ENCODE assay signal across 9 mouse cellular contexts in the genomic region with DNA sequence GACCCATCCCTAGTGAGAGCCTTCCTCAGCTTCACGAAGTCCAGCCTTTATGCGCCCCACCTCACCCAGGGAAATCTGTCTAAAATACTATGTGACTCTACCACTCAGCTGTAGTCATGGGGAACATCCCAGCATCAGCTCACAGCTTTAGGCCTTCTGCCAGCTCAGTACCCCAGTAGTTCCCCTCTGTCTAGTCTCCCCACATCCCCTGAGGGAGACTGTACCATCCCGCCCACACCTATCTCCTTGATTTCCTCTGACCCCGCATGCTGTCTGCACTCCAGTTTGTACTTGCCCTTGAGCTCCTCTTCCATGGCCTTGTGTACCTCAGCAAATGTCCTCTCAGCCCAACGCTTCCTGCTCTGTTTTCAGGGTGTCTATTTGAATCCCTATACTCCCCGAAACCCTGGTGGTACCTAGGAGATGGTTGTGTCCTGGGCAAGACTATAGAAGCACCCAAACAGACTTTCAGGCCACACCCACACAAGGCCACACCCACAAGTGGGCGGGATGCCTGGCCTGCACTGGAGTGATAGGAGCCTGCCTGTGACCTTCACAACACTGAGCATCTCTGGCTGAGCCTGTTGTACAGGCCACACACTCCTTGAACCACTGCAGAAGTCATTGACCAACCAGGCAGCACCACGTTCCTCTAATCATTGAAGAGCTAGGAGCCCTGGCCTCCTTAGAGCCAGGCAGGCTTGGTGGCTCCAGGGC. TPM values are rescaled to one million over a fixed set of nuclear protein-coding genes. Genes with fewer than 3 reads are reported as not detected.
DNase-seq lines count a peak whose midpoint lies in the region; ATAC-seq and TF ChIP-seq lines count a peak whose summit lies in the region.
"Had no signal": no experiment of that assay in that cellular context is flagged by ENCODE, and none has a peak within 500 bp of the region (broad histone marks: within the 10 kb centered on the region; RNA-seq: fewer than 3 reads in every experiment).

No protein-coding gene starts in this region.

- H3K4me3 ChIP-seq in kidney, adult 2 months (ENCODE audit: insufficient read depth, low read depth, low read length): no peak overlapping the region
- H3K4me3 ChIP-seq in kidney, embryonic 16.5 days (ENCODE audit: low read length): no peak overlapping the region

- intact Hi-C loops in left cerebral cortex, postnatal 25 days (cut with DNase I): no loop called here

- 81% methylated on average over 8 of the region's 8 CpGs for WGBS in kidney, adult 2 months
- WGBS in kidney, embryonic 16.5 days: 70% methylated on average over 8 of the region's 8 CpGs

- no peak overlapping the region for H3K27ac ChIP-seq in kidney, adult 2 months (ENCODE audit: insufficient read depth, low read depth, low read length)
- H3K27ac ChIP-seq in kidney, embryonic 16.5 days (ENCODE audit: low read length): no peak overlapping the region

- ATAC-seq in kidney, embryonic 16.5 days (ENCODE audit: low FRiP score, low TSS enrichment): no peak
- peak; percentile 29; the same call in 1 of the 2 replicates for ATAC-seq in granulocyte monocyte progenitor cell, adult 5-6 weeks (replicated peaks; ENCODE audit: poor library complexity, severe bottlenecking)
- ATAC-seq in megakaryocyte-erythroid progenitor cell, adult 5-6 weeks (replicated peaks; ENCODE audit: low FRiP score, low TSS enrichment, poor library complexity, severe bottlenecking): peak; percentile 96

- no peaks in the 10 kb centered on the region for H3K36me3 ChIP-seq in kidney, adult 2 months (ENCODE audit: control insufficient read depth, insufficient read depth, low read length)
- 0 out of 2 replicates have a peak, but pooled peaks cover 4% of the 10 kb centered on the region for H3K36me3 ChIP-seq in kidney, embryonic 16.5 days (ENCODE audit: insufficient read depth, low read length)

- no peaks in the 10 kb centered on the region for H3K4me1 ChIP-seq in kidney, adult 2 months (ENCODE audit: control insufficient read depth, insufficient read depth, low read length)
- no peaks in the 10 kb centered on the region for H3K4me1 ChIP-seq in kidney, embryonic 16.5 days (ENCODE audit: insufficient read depth, low read length)

- no peaks in the 10 kb centered on the region for H3K9me3 ChIP-seq in kidney, embryonic 16.5 days (ENCODE audit: low read length)

- TF ChIP-seq POLR2A in kidney, adult 2 months (IDR thresholded peaks at IDR 0.05; ENCODE audit: low read depth, low read length): no peak

- no peak for TF ChIP-seq CTCF in kidney, adult 2 months (conservative IDR thresholded peaks at IDR 0.05; ENCODE audit: insufficient read depth, insufficient read length, low read depth, low read length)

- no peak overlapping the region for H3K4me2 ChIP-seq in kidney, embryonic 16.5 days (replicated peaks; ENCODE audit: low read depth, low read length)

- DNase-seq in kidney, adult 2 months: peak; percentile 25
- peak; percentile 43 for DNase-seq in WW6 (ENCODE audit: low read depth, low spot score)
- no peak for DNase-seq in left cerebral cortex, postnatal 25 days (ENCODE audit: low spot score in 2 of 2)
- DNase-seq in frontal cortex, postnatal 36 days (ENCODE audit: low spot score in 2 of 2): no peak
- no peak for DNase-seq in layer of hippocampus, adult 18-20 months (ENCODE audit: low spot score in 2 of 2)

- H3K9ac ChIP-seq in kidney, embryonic 16.5 days (replicated peaks; ENCODE audit: low read length): no peak overlapping the region

- no peaks in the 10 kb centered on the region for H3K27me3 ChIP-seq in kidney, adult 2 months (replicated peaks; ENCODE audit: control insufficient read depth, insufficient read depth, low read length)
- 0 out of 2 replicates have a peak, but pooled peaks cover 3% of the 10 kb centered on the region for H3K27me3 ChIP-seq in kidney, embryonic 16.5 days (ENCODE audit: insufficient read depth, low read length)

RNA-seq across cellular contexts. Expression of a gene that starts 26.4 kb away (rescaled TPM):
- 54.8 and 77.5 TPM in 2 replicates for polyA plus RNA-seq in kidney, adult 2 months (2012; rRNA removed)
- 58.6 and 65.0 TPM in 2 replicates for polyA plus RNA-seq in kidney, embryonic 16.5 days (2015; fragmentation: Nextera tagmentation; extraction: Ambion mirVana)
- not detected in 2 replicates for total RNA-seq in granulocyte monocyte progenitor cell, adult 5-6 weeks (2014; fragmentation: Nextera tagmentation)
- not detected in 2 replicates for total RNA-seq in granulocyte monocyte progenitor cell, adult 5-6 weeks (2017)
- total RNA-seq in megakaryocyte-erythroid progenitor cell, adult 5-6 weeks (2014; fragmentation: Nextera tagmentation): not detected in 2 replicates
- total RNA-seq in megakaryocyte-erythroid progenitor cell, adult 5-6 weeks (2017): not detected in 2 replicates
- total RNA-seq in left cerebral cortex, postnatal 25 days (2021): 1 to 10 TPM; 4.3 to 8.6 TPM
- 10 to 100 TPM in 1 of 2 experiments, 1 to 10 TPM in 1; 9.4 to 11.2 TPM for total RNA-seq in layer of hippocampus, adult 18-20 months (2021)

RNA-seq across cellular contexts. Expression of a gene that starts 30.4 kb away (rescaled TPM):
- polyA plus RNA-seq in kidney, adult 2 months (2012; rRNA removed): 64.7 and 89.1 TPM in 2 replicates
- polyA plus RNA-seq in kidney, embryonic 16.5 days (2015; fragmentation: Nextera tagmentation; extraction: Ambion mirVana): 1.2 and 2.6 TPM in 2 replicates
- not detected in 2 replicates for total RNA-seq in granulocyte monocyte progenitor cell, adult 5-6 weeks (2014; fragmentation: Nextera tagmentation)
- not detected in 2 replicates for total RNA-seq in granulocyte monocyte progenitor cell, adult 5-6 weeks (2017)
- total RNA-seq in megakaryocyte-erythroid progenitor cell, adult 5-6 weeks (2014; fragmentation: Nextera tagmentation): not detected in 2 replicates
- not detected in 2 replicates for total RNA-seq in megakaryocyte-erythroid progenitor cell, adult 5-6 weeks (2017)
- total RNA-seq in left cerebral cortex, postnatal 25 days (2021): under 1 TPM in 1 of 2 experiments, not detected in 1; 0.16 TPM
- not detected for total RNA-seq in layer of hippocampus, adult 18-20 months (2021)
- polyA plus RNA-seq: cortical plate, adult 2 months had no signal

RNA-seq across cellular contexts. Expression of a gene that starts 55.8 kb away (rescaled TPM):
- polyA plus RNA-seq in kidney, adult 2 months (2012; rRNA removed): 235 and 321 TPM in 2 replicates
- 136 and 161 TPM in 2 replicates for polyA plus RNA-seq in kidney, embryonic 16.5 days (2015; fragmentation: Nextera tagmentation; extraction: Ambion mirVana)
- not detected in 2 replicates for total RNA-seq in granulocyte monocyte progenitor cell, adult 5-6 weeks (2014; fragmentation: Nextera tagmentation)
- not detected in 2 replicates for total RNA-seq in granulocyte monocyte progenitor cell, adult 5-6 weeks (2017)
- not detected in 2 replicates for total RNA-seq in megakaryocyte-erythroid progenitor cell, adult 5-6 weeks (2014; fragmentation: Nextera tagmentation)
- total RNA-seq in megakaryocyte-erythroid progenitor cell, adult 5-6 weeks (2017): not detected in 2 replicates
- total RNA-seq in left cerebral cortex, postnatal 25 days (2021): 100 to 1,000 TPM; 150 to 175 TPM
- total RNA-seq in layer of hippocampus, adult 18-20 months (2021): 100 to 1,000 TPM in 1 of 2 experiments, 10 to 100 TPM in 1; 91.8 to 107 TPM

RNA-seq across cellular contexts. Expression of a gene that starts 55.9 kb away (rescaled TPM):
- polyA plus RNA-seq in kidney, adult 2 months (2012; rRNA removed): 0.25 and 0.62 TPM in 2 replicates
- 0.57 TPM in 1 of 2 replicates, not detected in the other for polyA plus RNA-seq in kidney, embryonic 16.5 days (2015; fragmentation: Nextera tagmentation; extraction: Ambion mirVana)
- not detected in 2 replicates for total RNA-seq in granulocyte monocyte progenitor cell, adult 5-6 weeks (2014; fragmentation: Nextera tagmentation)
- total RNA-seq in granulocyte monocyte progenitor cell, adult 5-6 weeks (2017): not detected in 2 replicates
- not detected in 2 replicates for total RNA-seq in megakaryocyte-erythroid progenitor cell, adult 5-6 weeks (2014; fragmentation: Nextera tagmentation)
- not detected in 2 replicates for total RNA-seq in megakaryocyte-erythroid progenitor cell, adult 5-6 weeks (2017)
- total RNA-seq in left cerebral cortex, postnatal 25 days (2021): 1 to 10 TPM in 1 of 2 experiments, under 1 TPM in 1; 0.80 to 1.7 TPM
- 1 to 10 TPM in 1 of 2 experiments, under 1 TPM in 1; 0.69 to 2.4 TPM for total RNA-seq in layer of hippocampus, adult 18-20 months (2021)

Comparison
In these comparisons a context has a peak if more than half of its experiments do, and no peak if none do; other contexts are left out.
1. DNase-seq: peak in kidney, adult 2 months (single experiment) and WW6 (single experiment); none in left cerebral cortex, postnatal 25 days (0 of 2), frontal cortex, postnatal 36 days (0 of 2) and layer of hippocampus, adult 18-20 months (0 of 2).
2. RNA of a gene that starts 26.4 kb away (total RNA-seq): 9.4 to 11.2 TPM in layer of hippocampus, adult 18-20 months and 4.3 to 8.6 TPM in left cerebral cortex, postnatal 25 days; not detected in granulocyte monocyte progenitor cell, adult 5-6 weeks and not detected in megakaryocyte-erythroid progenitor cell, adult 5-6 weeks; every median in the first group is over 4 times any median in the second.
3. RNA of a gene that starts 55.8 kb away (total RNA-seq): 150 to 175 TPM in left cerebral cortex, postnatal 25 days and 91.8 to 107 TPM in layer of hippocampus, adult 18-20 months; not detected in granulocyte monocyte progenitor cell, adult 5-6 weeks and not detected in megakaryocyte-erythroid progenitor cell, adult 5-6 weeks; every median in the first group is over 10 times any median in the second.